Mouse (Mus musculus): ENCODE data around the gene Lbh. TPM values are rescaled to one million over a fixed set of nuclear protein-coding genes. Genes with fewer than 3 reads are reported as not detected.

Gene Lbh
- polyA plus RNA-seq, 1 experiment from 2014 or later, result 30.1 TPM

- peak overlapping the region; percentile 83 for H3K4me3 ChIP-seq (ENCODE audit: low read length)
- 36% methylated on average over 12 of the region's 12 CpGs for WGBS
- H3K4me2 ChIP-seq (ENCODE audit: low read depth, low read length), result peak overlapping the region; percentile 86
- H3K27ac ChIP-seq (ENCODE audit: low read length), result peak overlapping the region; percentile 94
- H3K4me1 ChIP-seq (ENCODE audit: control insufficient read depth, insufficient read depth, low read length), result peaks cover 59% of the 10 kb centered on the region
- H3K9ac ChIP-seq (ENCODE audit: low read length), result peak overlapping the region; percentile 98
- H3K9me3 ChIP-seq (replicated peaks; ENCODE audit: control insufficient read depth, low read length), result no peaks in the 10 kb centered on the region
- peaks cover 66% of the 10 kb centered on the region for H3K36me3 ChIP-seq (ENCODE audit: control insufficient read depth, insufficient read depth)
- H3K27me3 ChIP-seq (ENCODE audit: control insufficient read depth, insufficient read depth, low read length), result no peaks in the 10 kb centered on the region
- peak; percentile 30 for ATAC-seq (replicated peaks; ENCODE audit: extremely low read depth, insufficient read depth, low FRiP score)
These were observed 7.9 kb downstream of the Lbh start for GRCm38 (mm10) chr17:72925804-72926617.

DNA sequence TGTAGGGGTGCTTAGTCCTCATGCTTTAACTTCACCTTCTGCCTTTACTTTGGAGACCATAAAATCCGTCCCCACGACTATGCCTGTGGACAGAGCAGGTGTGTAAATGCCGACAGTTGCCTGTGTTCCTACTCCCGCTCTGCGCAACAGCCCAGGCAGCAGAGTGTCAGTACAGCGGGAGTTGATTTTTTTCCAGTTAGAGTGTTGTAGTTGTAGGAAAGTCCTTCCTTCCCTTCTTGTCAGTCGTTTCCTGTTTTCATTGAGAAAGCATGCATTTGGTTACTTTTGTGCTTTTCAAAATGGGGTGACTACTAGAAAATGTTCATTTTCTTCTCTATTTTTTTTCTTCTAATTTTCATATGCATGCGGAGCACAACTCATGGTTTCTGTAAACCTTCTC lies 8.9 kb downstream of the Lbh start:
- H3K36me3 ChIP-seq (ENCODE audit: control insufficient read depth, insufficient read depth), result peaks cover 60% of the 10 kb centered on the region
- no peaks in the 10 kb centered on the region for H3K27me3 ChIP-seq (ENCODE audit: control insufficient read depth, insufficient read depth, low read length)
- peak overlapping the region; percentile 86 for H3K4me2 ChIP-seq (ENCODE audit: low read depth, low read length)
- peak overlapping the region; percentile 17; the same call in 1 of the 2 replicates for H3K4me3 ChIP-seq (ENCODE audit: low read length)
- 63% methylated on average over 8 of the region's 8 CpGs for WGBS
- no peak for ATAC-seq (replicated peaks; ENCODE audit: extremely low read depth, insufficient read depth, low FRiP score)
- no peaks in the 10 kb centered on the region for H3K9me3 ChIP-seq (replicated peaks; ENCODE audit: control insufficient read depth, low read length)
- H3K9ac ChIP-seq (ENCODE audit: low read length), result peak overlapping the region; percentile 98
- H3K27ac ChIP-seq (ENCODE audit: low read length), result peak overlapping the region; percentile 94
- H3K4me1 ChIP-seq (ENCODE audit: control insufficient read depth, insufficient read depth, low read length), result peaks cover 50% of the 10 kb centered on the region

- ATAC-seq (replicated peaks; ENCODE audit: extremely low read depth, insufficient read depth, low FRiP score), result no peak
- H3K27ac ChIP-seq (ENCODE audit: low read length), result peak overlapping the region; percentile 53
- no peak overlapping the region for H3K4me3 ChIP-seq (ENCODE audit: low read length)
- peaks cover 61% of the 10 kb centered on the region for H3K4me1 ChIP-seq (ENCODE audit: control insufficient read depth, insufficient read depth, low read length)
- no peak overlapping the region for H3K9ac ChIP-seq (ENCODE audit: low read length)
- H3K27me3 ChIP-seq (ENCODE audit: control insufficient read depth, insufficient read depth, low read length), result no peaks in the 10 kb centered on the region
- H3K36me3 ChIP-seq (ENCODE audit: control insufficient read depth, insufficient read depth), result peaks cover 32% of the 10 kb centered on the region
- WGBS, result 58% methylated on average over 4 of the region's 4 CpGs
- peak overlapping the region; percentile 28 for H3K4me2 ChIP-seq (ENCODE audit: low read depth, low read length)
- H3K9me3 ChIP-seq (replicated peaks; ENCODE audit: control insufficient read depth, low read length), result no peaks in the 10 kb centered on the region
These were observed 15.0 kb downstream of the Lbh start for GRCm38 (mm10) chr17:72933116-72933515.

DNA sequence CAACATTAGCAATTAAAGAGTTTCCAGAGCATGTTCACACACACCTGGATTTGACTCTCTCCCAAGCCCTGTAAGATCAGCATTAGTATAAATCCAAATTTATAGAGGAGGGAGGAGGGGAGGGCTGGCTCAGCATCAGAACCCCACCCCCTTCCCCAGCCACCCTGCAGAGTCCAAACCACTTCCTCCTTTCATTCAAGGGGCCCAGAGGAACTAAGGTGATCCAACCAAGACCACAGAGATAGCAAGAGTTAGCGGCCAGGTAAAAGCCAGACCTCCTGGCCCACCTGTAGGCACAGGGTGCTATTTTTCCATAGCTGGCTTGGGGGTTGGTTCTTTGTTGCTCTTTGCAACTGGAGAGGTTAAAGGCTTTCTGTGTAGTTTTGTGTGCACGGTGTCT lies 16.0 kb downstream of the Lbh start:
- H3K36me3 ChIP-seq (ENCODE audit: control insufficient read depth, insufficient read depth), result peaks cover 24% of the 10 kb centered on the region
- H3K27ac ChIP-seq (ENCODE audit: low read length), result peak overlapping the region; percentile 64

GRCm38 (mm10) chr17:72934653-72935052 lies 16.5 kb downstream of the Lbh start:
- H3K9me3 ChIP-seq (replicated peaks; ENCODE audit: control insufficient read depth, low read length), result no peaks in the 10 kb centered on the region
- peak overlapping the region; percentile 9; the same call in 1 of the 2 replicates for H3K4me3 ChIP-seq (ENCODE audit: low read length)
- H3K27me3 ChIP-seq (ENCODE audit: control insufficient read depth, insufficient read depth, low read length), result no peaks in the 10 kb centered on the region
- peaks cover 67% of the 10 kb centered on the region for H3K4me1 ChIP-seq (ENCODE audit: control insufficient read depth, insufficient read depth, low read length)
- no peak for ATAC-seq (replicated peaks; ENCODE audit: extremely low read depth, insufficient read depth, low FRiP score)
- H3K4me2 ChIP-seq (ENCODE audit: low read depth, low read length), result peak overlapping the region; percentile 22
- H3K9ac ChIP-seq (ENCODE audit: low read length), result peak overlapping the region; percentile 52
- WGBS, result 30% methylated on average over 3 of the region's 3 CpGs
- peak overlapping the region; percentile 64 for H3K27ac ChIP-seq (ENCODE audit: low read length)
- H3K36me3 ChIP-seq (ENCODE audit: control insufficient read depth, insufficient read depth), result peaks cover 26% of the 10 kb centered on the region

More for the DNA sequence above, 16.0 kb downstream of the Lbh start:
- H3K9me3 ChIP-seq (replicated peaks; ENCODE audit: control insufficient read depth, low read length), result no peaks in the 10 kb centered on the region
- peak overlapping the region; percentile 9; the same call in 1 of the 2 replicates for H3K4me3 ChIP-seq (ENCODE audit: low read length)
- peak overlapping the region; percentile 22 for H3K4me2 ChIP-seq (ENCODE audit: low read depth, low read length)
- 35% methylated on average over 2 of the region's 2 CpGs for WGBS
- no peak for ATAC-seq (replicated peaks; ENCODE audit: extremely low read depth, insufficient read depth, low FRiP score)
- peak overlapping the region; percentile 52 for H3K9ac ChIP-seq (ENCODE audit: low read length)
- peaks cover 66% of the 10 kb centered on the region for H3K4me1 ChIP-seq (ENCODE audit: control insufficient read depth, insufficient read depth, low read length)
- H3K27me3 ChIP-seq (ENCODE audit: control insufficient read depth, insufficient read depth, low read length), result no peaks in the 10 kb centered on the region

GRCm38 (mm10) chr17:72935921-72936320 lies 17.8 kb downstream of the Lbh start:
- H3K36me3 ChIP-seq (ENCODE audit: control insufficient read depth, insufficient read depth), result peaks cover 30% of the 10 kb centered on the region
- H3K27ac ChIP-seq (ENCODE audit: low read length), result peak overlapping the region; percentile 64
- 28% methylated on average over 7 of the region's 7 CpGs for WGBS
- 0 out of 2 replicates have a peak overlapping the region, but pooled peaks have one; percentile 10 for H3K9ac ChIP-seq (ENCODE audit: low read length)
- H3K9me3 ChIP-seq (replicated peaks; ENCODE audit: control insufficient read depth, low read length), result no peaks in the 10 kb centered on the region
- peak overlapping the region; percentile 32 for H3K4me2 ChIP-seq (ENCODE audit: low read depth, low read length)
- ATAC-seq (replicated peaks; ENCODE audit: extremely low read depth, insufficient read depth, low FRiP score), result no peak
- H3K27me3 ChIP-seq (ENCODE audit: control insufficient read depth, insufficient read depth, low read length), result no peaks in the 10 kb centered on the region
- H3K4me1 ChIP-seq (ENCODE audit: control insufficient read depth, insufficient read depth, low read length), result peaks cover 78% of the 10 kb centered on the region
- no peak overlapping the region for H3K4me3 ChIP-seq (ENCODE audit: low read length)

DNA sequence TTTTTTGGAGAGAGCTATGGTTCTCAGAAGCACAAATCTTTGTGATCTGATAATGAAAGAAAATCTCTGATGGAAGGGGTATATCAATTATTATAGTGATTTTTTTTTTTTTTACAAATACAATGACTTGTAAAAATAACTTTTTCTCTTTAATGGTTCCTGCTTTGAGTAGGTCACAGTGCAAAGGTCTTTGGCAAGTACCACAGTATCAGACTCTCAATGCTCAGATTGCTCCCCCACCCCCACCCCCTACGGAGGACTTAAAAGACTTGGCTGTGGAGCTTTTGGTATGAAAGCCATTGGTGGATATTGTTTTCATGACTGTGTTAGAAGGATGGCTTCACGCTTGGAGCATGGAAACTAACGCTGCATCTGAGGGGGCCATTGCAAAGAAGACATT lies 18.2 kb downstream of the Lbh start:
- H3K36me3 ChIP-seq (ENCODE audit: control insufficient read depth, insufficient read depth), result peaks cover 33% of the 10 kb centered on the region
- no peaks in the 10 kb centered on the region for H3K27me3 ChIP-seq (ENCODE audit: control insufficient read depth, insufficient read depth, low read length)
- H3K4me1 ChIP-seq (ENCODE audit: control insufficient read depth, insufficient read depth, low read length), result peaks cover 82% of the 10 kb centered on the region
- no peak overlapping the region for H3K9ac ChIP-seq (ENCODE audit: low read length)
- no peak overlapping the region for H3K4me3 ChIP-seq (ENCODE audit: low read length)
- H3K9me3 ChIP-seq (replicated peaks; ENCODE audit: control insufficient read depth, low read length), result no peaks in the 10 kb centered on the region
- peak overlapping the region; percentile 64 for H3K27ac ChIP-seq (ENCODE audit: low read length)
- ATAC-seq (replicated peaks; ENCODE audit: extremely low read depth, insufficient read depth, low FRiP score), result no peak
- WGBS, result 59% methylated on average over 3 of the region's 3 CpGs
- H3K4me2 ChIP-seq (ENCODE audit: low read depth, low read length), result peak overlapping the region; percentile 36

GRCm38 (mm10) chr17:72937204-72937603 lies 19.1 kb downstream of the Lbh start:
- H3K36me3 ChIP-seq (ENCODE audit: control insufficient read depth, insufficient read depth), result peaks cover 35% of the 10 kb centered on the region
- H3K4me2 ChIP-seq (ENCODE audit: low read depth, low read length), result peak overlapping the region; percentile 39
- peaks cover 82% of the 10 kb centered on the region for H3K4me1 ChIP-seq (ENCODE audit: control insufficient read depth, insufficient read depth, low read length)
- H3K9ac ChIP-seq (ENCODE audit: low read length), result peak overlapping the region; percentile 39
- H3K27me3 ChIP-seq (ENCODE audit: control insufficient read depth, insufficient read depth, low read length), result no peaks in the 10 kb centered on the region
- ATAC-seq (replicated peaks; ENCODE audit: extremely low read depth, insufficient read depth, low FRiP score), result no peak
- H3K9me3 ChIP-seq (replicated peaks; ENCODE audit: control insufficient read depth, low read length), result no peaks in the 10 kb centered on the region
- H3K27ac ChIP-seq (ENCODE audit: low read length), result peak overlapping the region; percentile 83
- 0 out of 2 replicates have a peak overlapping the region, but pooled peaks have one; percentile 2 for H3K4me3 ChIP-seq (ENCODE audit: low read length)
- WGBS, result 42% methylated on average over 9 of the region's 9 CpGs

All from heart, embryonic 16.5 days (tissue).